Mouse (Mus musculus) midbrain, embryonic 16.5 days (tissue): ENCODE data around the gene Mgl2. TPM values are rescaled to one million over a fixed set of nuclear protein-coding genes. Genes with fewer than 3 reads are reported as not detected.

Experiments
- ATAC-seq: fragments of 200-750 bp; cut with Nextera tagmentation; 2 replicates; pipeline ENCODE4 v1.8.0; 2017; ENCODE audit warnings: moderate TSS enrichment
- H3K27ac ChIP-seq: fragments of 300-500 bp; sonication (generic); 2 replicates; pipeline ENCODE4 v1.5.1; 2014; ENCODE audit warnings: mild to moderate bottlenecking, low read length, mixed read lengths
- H3K27me3 ChIP-seq: fragments of 300-500 bp; sonication (generic); 2 replicates; pipeline ENCODE4 v1.6.1; 2014; ENCODE audit warnings: low read depth, low read length, mixed read lengths; ENCODE audit not compliant: control insufficient read depth, insufficient read depth
- H3K36me3 ChIP-seq: fragments of 300-500 bp; sonication (generic); 2 replicates; pipeline ENCODE4 v1.6.1; 2014; ENCODE audit warnings: mild to moderate bottlenecking, low read length, moderate library complexity, mixed read lengths; ENCODE audit not compliant: control insufficient read depth, insufficient read depth
- H3K4me1 ChIP-seq: fragments of 300-500 bp; sonication (generic); 2 replicates; pipeline ENCODE4 v1.6.1; 2014; ENCODE audit warnings: mild to moderate bottlenecking, low read length, mixed read lengths; ENCODE audit not compliant: control insufficient read depth, insufficient read depth
- H3K4me2 ChIP-seq: fragments of 300-500 bp; sonication (generic); 2 replicates; pipeline ENCODE4 v1.6.1; 2014; ENCODE audit warnings: mild to moderate bottlenecking, low read length, mixed read lengths
- H3K4me3 ChIP-seq: fragments of 300-500 bp; sonication (generic); 2 replicates; pipeline ENCODE4 v1.5.1; 2014; ENCODE audit warnings: low read depth, mild to moderate bottlenecking, low read length, moderate library complexity, mixed read lengths
- H3K9ac ChIP-seq: fragments of 300-500 bp; sonication (generic); 2 replicates; pipeline ENCODE4 v1.6.1; 2014; ENCODE audit warnings: low read depth, low read length, mixed read lengths
- H3K9me3 ChIP-seq: fragments of 300-500 bp; sonication (generic); replicated peaks from 2 replicates; pipeline ENCODE4 v1.6.1; 2014; ENCODE audit warnings: mild to moderate bottlenecking, low read length, mixed read lengths; ENCODE audit not compliant: control insufficient read depth, poor library complexity, severe bottlenecking
- WGBS: fragments of 180-500 bp; shearing (Covaris S2); extraction: QIAGEN DNeasy Blood & Tissue Kit; methylation state at CpG from one replicate; pipeline ENCODE4 v1.1.7; 2014; 5-methylcytosine and 5-hydroxymethylcytosine counted together
- polyA plus RNA-seq: library from polyadenylated mRNA; unstranded; fragments of >200 nt; fragmentation: Nextera tagmentation; extraction: Ambion mirVana; gene quantifications from 2 replicates; pipeline ENCODE4 v1.2.1, GENCODE M21; 2015

Gene Mgl2
- polyA plus RNA-seq, 1 experiment from 2014 or later, result 1.1 TPM

GRCm38 (mm10) chr11:70178311-70178710 is 48.2 kb downstream of the Mgl2 start:
- no peak for ATAC-seq
- H3K9ac ChIP-seq, result no peak overlapping the region
- no peak overlapping the region for H3K27ac ChIP-seq
- H3K4me2 ChIP-seq, result no peak overlapping the region
- WGBS, result 89% methylated on average over 11 of the region's 11 CpGs
- no peaks in the 10 kb centered on the region for H3K9me3 ChIP-seq
- H3K4me3 ChIP-seq, result no peak overlapping the region
- H3K27me3 ChIP-seq, result no peaks in the 10 kb centered on the region
- H3K4me1 ChIP-seq, result no peaks in the 10 kb centered on the region
- H3K36me3 ChIP-seq, result no peaks in the 10 kb centered on the region

DNA sequence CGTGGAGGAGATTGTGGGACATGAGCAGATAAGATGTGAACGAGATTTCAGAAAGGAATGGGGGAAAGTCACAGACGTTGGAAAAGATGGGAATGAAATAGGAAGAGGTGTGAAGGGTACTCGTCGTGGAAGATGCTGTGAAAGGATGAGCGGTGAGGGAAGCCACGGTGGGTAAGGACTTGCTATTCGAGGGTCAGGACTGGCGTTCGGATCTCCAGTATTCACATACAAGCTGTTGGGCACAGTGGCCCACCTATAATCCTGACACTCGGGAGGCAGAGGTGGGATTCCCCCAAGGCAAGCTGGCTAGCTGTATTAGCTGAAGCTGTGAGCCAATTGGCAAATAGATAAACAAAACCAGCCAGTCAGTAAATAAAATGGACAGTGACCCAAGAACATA is 48.6 kb downstream of the Mgl2 start:
- no peak overlapping the region for H3K27ac ChIP-seq
- no peaks in the 10 kb centered on the region for H3K9me3 ChIP-seq
- no peak overlapping the region for H3K4me2 ChIP-seq
- H3K36me3 ChIP-seq, result no peaks in the 10 kb centered on the region
- WGBS, result 78% methylated on average over 11 of the region's 11 CpGs
- no peaks in the 10 kb centered on the region for H3K27me3 ChIP-seq
- ATAC-seq, result no peak
- no peak overlapping the region for H3K4me3 ChIP-seq
- H3K4me1 ChIP-seq, result no peaks in the 10 kb centered on the region
- H3K9ac ChIP-seq, result no peak overlapping the region

DNA sequence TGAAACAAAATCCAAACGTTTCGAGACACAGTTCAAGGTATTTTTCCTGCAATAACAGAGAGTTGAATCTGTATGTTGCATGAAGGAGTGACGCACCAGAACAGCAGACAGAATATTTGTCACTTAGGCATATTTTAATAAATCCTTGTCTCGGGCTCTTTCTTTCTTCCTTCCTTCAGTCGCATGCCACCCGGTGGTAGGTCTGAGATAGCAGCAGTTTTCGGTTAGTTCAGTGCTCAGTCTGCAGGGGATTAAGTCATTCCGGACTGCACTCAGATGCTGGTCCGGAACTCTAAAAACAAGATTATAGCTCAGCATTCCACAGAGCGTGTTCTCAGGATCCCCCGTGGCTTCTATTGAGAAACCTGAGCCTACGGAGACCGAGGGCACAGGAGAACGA is 49.3 kb downstream of the Mgl2 start:
- Histone ChIP-seq H3K27ac (no peak overlapping the region), H3K27me3 (no peaks in the 10 kb centered on the region), H3K9me3 (no peaks in the 10 kb centered on the region), H3K9ac (no peak overlapping the region), H3K36me3 (no peaks in the 10 kb centered on the region), H3K4me3 (0 out of 2 replicates have a peak overlapping the region, but pooled peaks have one; percentile 12), H3K4me1 (no peaks in the 10 kb centered on the region), H3K4me2 (peak overlapping the region; percentile 35)
- ATAC-seq, result no peak
- 20% methylated on average over 14 of the region's 14 CpGs for WGBS

DNA sequence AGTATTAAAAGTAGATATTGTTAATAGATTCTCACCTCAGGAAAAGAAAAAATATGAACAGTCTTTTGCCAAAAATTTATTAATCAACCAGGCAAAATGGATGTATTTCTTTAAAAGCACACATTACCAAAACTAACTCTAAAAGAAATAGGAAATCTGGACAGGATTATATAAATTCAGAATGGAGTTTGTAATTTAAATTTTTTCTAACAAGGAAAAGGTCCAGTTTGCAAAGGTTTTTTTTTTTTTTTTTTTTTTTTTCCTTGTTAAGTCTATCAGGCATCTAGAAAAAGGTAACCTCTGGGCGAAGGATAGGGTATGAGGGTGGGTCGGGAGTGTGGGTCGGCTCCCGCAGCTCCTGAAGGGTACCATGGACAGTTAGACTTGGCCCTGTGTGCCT is 50.4 kb downstream of the Mgl2 start:
- 94% methylated on average over 4 of the region's 4 CpGs for WGBS
- no peak for ATAC-seq
- H3K36me3 ChIP-seq, result no peaks in the 10 kb centered on the region

GRCm38 (mm10) chr11:70185120-70185519 is 55.0 kb downstream of the Mgl2 start:
- no peak overlapping the region for H3K4me2 ChIP-seq
- ATAC-seq, result no peak
- WGBS, result 86% methylated on average over 7 of the region's 7 CpGs
- no peak overlapping the region for H3K27ac ChIP-seq
- no peak overlapping the region for H3K9ac ChIP-seq
- H3K9me3 ChIP-seq, result no peaks in the 10 kb centered on the region
- no peak overlapping the region for H3K4me3 ChIP-seq
- H3K4me1 ChIP-seq, result no peaks in the 10 kb centered on the region
- H3K36me3 ChIP-seq, result no peaks in the 10 kb centered on the region
- H3K27me3 ChIP-seq, result no peaks in the 10 kb centered on the region

More for the DNA sequence above, 50.4 kb downstream of the Mgl2 start:
- Histone ChIP-seq H3K4me2 (no peak overlapping the region), H3K4me1 (no peaks in the 10 kb centered on the region), H3K27me3 (no peaks in the 10 kb centered on the region), H3K27ac (no peak overlapping the region), H3K4me3 (no peak overlapping the region), H3K9ac (no peak overlapping the region), H3K9me3 (no peaks in the 10 kb centered on the region)

Other genes starting within 250 kb of the Mgl2 start
- 1.3 and 1.9 TPM in 2 replicates for gene Kctd11, start 248.9 kb upstream of the Mgl2 start, polyA plus RNA-seq
- 0.26 and 0.42 TPM in 2 replicates for gene Acap1, start 234.8 kb upstream of the Mgl2 start, polyA plus RNA-seq
- gene 2810408A11Rik, start 229.3 kb upstream of the Mgl2 start, polyA plus RNA-seq, result 6.6 and 7.4 TPM in 2 replicates
- 18.7 and 24.1 TPM in 2 replicates for gene Neurl4, start 229.3 kb upstream of the Mgl2 start, polyA plus RNA-seq
- 70.3 TPM in 2 replicates for gene Gps2, start 216.4 kb upstream of the Mgl2 start, polyA plus RNA-seq
- 1,061 and 1,062 TPM in 2 replicates for gene Eif5a, start 208.4 kb upstream of the Mgl2 start, polyA plus RNA-seq
- 5.1 and 7.2 TPM in 2 replicates for gene Ybx2, start 194.5 kb upstream of the Mgl2 start, polyA plus RNA-seq
- 3.1 and 3.2 TPM in 2 replicates for gene Slc2a4, start 182.1 kb upstream of the Mgl2 start, polyA plus RNA-seq
- gene Cldn7, start 165.6 kb upstream of the Mgl2 start, polyA plus RNA-seq, result 0.40 and 0.70 TPM in 2 replicates
- 23.0 and 24.4 TPM in 2 replicates for gene Ctdnep1, start 149.2 kb upstream of the Mgl2 start, polyA plus RNA-seq
- 162 and 173 TPM in 2 replicates for gene Elp5, start 147.8 kb upstream of the Mgl2 start, polyA plus RNA-seq
- gene Gabarap, start 139.2 kb upstream of the Mgl2 start, polyA plus RNA-seq, result 527 and 528 TPM in 2 replicates
- gene Phf23, start 134.6 kb upstream of the Mgl2 start, polyA plus RNA-seq, result 51.2 and 58.6 TPM in 2 replicates
- 21.9 and 26.1 TPM in 2 replicates for gene Dvl2, start 129.7 kb upstream of the Mgl2 start, polyA plus RNA-seq
- 56.3 and 61.6 TPM in 2 replicates for gene Acadvl, start 114.9 kb upstream of the Mgl2 start, polyA plus RNA-seq
- 23.4 and 30.0 TPM in 2 replicates for gene Dlg4, start 113.4 kb upstream of the Mgl2 start, polyA plus RNA-seq
- 2.3 and 3.0 TPM in 2 replicates for gene Asgr1, start 76.2 kb upstream of the Mgl2 start, polyA plus RNA-seq
- gene Asgr2, start 37.7 kb upstream of the Mgl2 start, polyA plus RNA-seq, result not detected in 2 replicates
- 0.48 and 1.1 TPM in 2 replicates for gene Clec10a, start 25.9 kb downstream of the Mgl2 start, polyA plus RNA-seq
- 6.9 and 7.8 TPM in 2 replicates for gene Slc16a11, start 82.4 kb downstream of the Mgl2 start, polyA plus RNA-seq
- gene Slc16a13, start 90.7 kb downstream of the Mgl2 start, polyA plus RNA-seq, result 12.7 and 13.6 TPM in 2 replicates
- gene Bcl6b, start 99.5 kb downstream of the Mgl2 start, polyA plus RNA-seq, result 5.1 and 5.3 TPM in 2 replicates
- gene 0610010K14Rik, start 107.6 kb downstream of the Mgl2 start, polyA plus RNA-seq, result 165 and 167 TPM in 2 replicates
- gene Gm21988, start 109.5 kb downstream of the Mgl2 start, polyA plus RNA-seq, result 12.0 and 12.7 TPM in 2 replicates
- 368 and 379 TPM in 2 replicates for gene Rnasek, start 109.5 kb downstream of the Mgl2 start, polyA plus RNA-seq
- gene Alox12, start 125.0 kb downstream of the Mgl2 start, polyA plus RNA-seq, result 0.34 and 0.49 TPM in 2 replicates
- gene Alox12e, start 192.3 kb downstream of the Mgl2 start, polyA plus RNA-seq, result not detected in 2 replicates
- 0.09 and 0.18 TPM in 2 replicates for gene Alox15, start 221.7 kb downstream of the Mgl2 start, polyA plus RNA-seq